Mouse (Mus musculus): ENCODE measurements at regions not wholly inside any gene's neighbourhood (a gene's known extent, or its start where the extent isn't known, plus 50 kb on each side); places are given as distances from the start of the nearest gene placed in this dataset.

DNA sequence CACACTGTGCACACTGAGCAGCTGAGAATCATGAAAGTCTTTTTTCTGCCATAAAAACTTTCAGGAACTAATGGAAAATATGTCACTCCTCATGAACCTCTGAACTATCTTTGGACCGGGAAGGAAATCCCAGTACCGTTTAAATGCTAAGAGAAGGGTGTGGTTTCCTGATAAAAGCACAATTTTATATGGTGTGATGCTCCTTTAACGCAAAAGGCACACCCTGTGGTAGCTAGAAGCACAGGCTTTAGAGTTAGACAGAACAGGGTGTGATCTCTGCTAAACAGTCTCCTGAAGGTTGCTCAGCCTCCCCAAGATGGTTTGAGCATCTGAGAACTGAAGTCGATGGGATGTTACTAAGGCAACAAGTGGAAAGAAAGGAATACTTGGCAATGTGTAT is 58.6 kb upstream of the Cep85l start:
- TF ChIP-seq CTCF (IDR thresholded peaks at IDR 0.05; ENCODE audit: low read depth) = no peak
- no peak for TF ChIP-seq EP300 (IDR thresholded peaks at IDR 0.05; ENCODE audit: low read depth)
